Mouse (Mus musculus): Measurements from ENCODE around the gene Abcb11.
A peak's percentile ranks its signal among the peaks of the same experiment; 100 is the strongest.
"Not testable (repeated sequence)": the region's sequence is repeated elsewhere in the genome, so short reads cannot be mapped to it uniquely, and the experiment has no call there.

Gene Abcb11

DNA sequence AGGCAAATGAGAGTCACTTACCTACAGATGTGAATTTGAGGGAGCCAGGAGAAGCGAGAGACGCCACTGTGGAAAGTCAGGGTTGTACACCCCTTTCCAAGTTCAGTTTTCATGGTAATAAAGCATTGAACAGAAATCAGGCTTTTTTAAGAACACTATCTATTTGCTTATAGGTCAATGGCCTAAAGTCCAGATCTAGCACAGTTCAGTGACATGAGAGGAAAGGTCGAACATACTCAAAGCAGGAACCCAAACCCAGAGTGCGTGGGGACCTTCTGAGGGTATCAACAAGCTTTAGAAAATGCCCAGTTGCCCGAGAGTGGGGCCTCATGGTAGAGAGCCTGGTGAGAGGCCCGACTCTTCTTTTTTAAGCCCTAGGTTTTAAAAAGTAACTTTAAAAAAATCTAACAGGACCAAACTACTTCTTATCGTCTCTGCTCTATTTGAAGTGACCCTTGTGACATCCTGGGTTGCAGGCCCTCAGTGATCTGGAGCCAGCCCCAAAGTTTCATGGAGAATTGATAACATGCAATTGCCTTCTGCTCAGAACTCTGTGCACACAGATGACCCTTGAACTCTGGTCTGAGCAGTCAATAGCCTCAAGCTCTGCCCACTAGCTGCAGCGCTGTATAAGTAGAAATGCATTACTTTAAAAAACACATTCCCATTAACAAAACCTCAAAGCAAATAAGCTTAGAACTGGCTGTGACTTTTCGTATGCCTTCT lies at the start of gene Abcb11:
TSS of gene Abcb11 (minus strand) at position 121 of the 726 bp plus-strand sequence.
- no peak for DNase-seq (ENCODE audit: low spot score in 2 of 2)

GRCm38 (mm10) chr2:69386118-69386871 lies 43.9 kb upstream of the Abcb11 start:
- no peak for DNase-seq (ENCODE audit: low spot score in 2 of 2)

GRCm38 (mm10) chr2:69382838-69383237 lies 40.4 kb upstream of the Abcb11 start:
- DNase-seq (ENCODE audit: low spot score in 2 of 2): no peak

GRCm38 (mm10) chr2:69381740-69382139 lies 39.3 kb upstream of the Abcb11 start:
- no peak for DNase-seq (ENCODE audit: low spot score in 2 of 2)

DNA sequence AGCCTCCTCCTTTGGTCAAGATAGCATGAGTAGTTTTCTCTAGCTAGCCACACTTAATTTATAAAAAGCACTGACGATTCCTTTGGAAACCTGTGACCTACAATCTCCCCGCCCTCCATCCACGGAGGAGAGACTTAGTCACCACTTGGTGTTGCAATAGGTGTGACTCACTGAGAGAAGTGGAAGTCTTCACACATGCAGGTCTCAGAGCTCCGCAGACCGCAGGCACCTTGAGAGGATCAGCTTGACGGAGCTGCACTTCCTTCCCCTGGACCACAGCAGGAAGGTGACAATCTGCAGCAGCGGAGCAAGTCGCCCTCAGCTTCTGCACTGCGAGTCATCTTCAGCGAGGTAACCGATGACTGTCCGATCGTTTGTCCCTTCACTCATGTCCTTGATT lies 37.9 kb upstream of the Abcb11 start, which contains the start of gene Dhrs9:
TSS of gene Dhrs9 (plus strand) at position 165 of the 400 bp plus-strand sequence.
- peak in 1 of 2 experiments; percentile 19 for DNase-seq (ENCODE audit: low spot score in 2 of 2)

DNA sequence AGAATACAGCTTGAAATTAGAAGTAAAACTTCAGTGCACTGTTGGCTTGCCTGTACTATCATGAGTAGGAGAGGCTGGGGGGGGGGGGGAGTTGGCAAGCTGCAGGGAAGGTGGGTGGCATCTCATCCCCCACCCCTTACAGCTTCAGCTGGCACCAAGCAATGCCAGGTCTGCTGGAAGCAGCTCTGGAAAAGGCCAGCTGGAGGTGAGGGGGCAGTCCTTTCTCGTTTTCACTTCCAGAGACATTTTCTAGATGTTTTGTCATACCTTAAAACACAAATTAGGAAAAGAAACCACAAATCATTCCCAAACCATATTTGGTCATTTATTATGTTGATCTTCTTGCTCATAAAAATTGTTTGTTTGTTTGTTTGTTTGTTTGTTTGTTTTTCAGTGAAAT lies 37.4 kb upstream of the Abcb11 start:
- DNase-seq (ENCODE audit: low spot score in 2 of 2): no peak

DNA sequence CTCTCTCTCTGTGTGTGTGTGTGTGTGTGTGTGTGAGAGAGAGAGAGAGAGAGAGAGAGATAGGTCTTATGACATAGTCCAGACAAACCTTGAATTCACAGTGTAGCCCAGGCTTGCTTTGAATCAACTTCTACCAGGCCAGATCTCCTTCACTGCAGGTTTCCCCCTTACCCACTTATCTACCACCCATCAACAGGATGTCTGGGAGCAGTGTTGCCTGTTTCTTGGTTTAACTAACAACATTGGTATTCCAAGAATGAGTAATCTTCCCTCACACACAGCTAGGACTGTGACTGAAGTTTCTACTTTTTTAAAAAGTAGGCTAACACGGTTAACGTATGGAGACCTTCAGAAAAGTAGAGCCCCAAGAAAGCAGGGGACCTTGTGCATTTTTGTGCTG lies 34.4 kb upstream of the Abcb11 start:
- no peak for DNase-seq (ENCODE audit: low spot score in 2 of 2)

DNA sequence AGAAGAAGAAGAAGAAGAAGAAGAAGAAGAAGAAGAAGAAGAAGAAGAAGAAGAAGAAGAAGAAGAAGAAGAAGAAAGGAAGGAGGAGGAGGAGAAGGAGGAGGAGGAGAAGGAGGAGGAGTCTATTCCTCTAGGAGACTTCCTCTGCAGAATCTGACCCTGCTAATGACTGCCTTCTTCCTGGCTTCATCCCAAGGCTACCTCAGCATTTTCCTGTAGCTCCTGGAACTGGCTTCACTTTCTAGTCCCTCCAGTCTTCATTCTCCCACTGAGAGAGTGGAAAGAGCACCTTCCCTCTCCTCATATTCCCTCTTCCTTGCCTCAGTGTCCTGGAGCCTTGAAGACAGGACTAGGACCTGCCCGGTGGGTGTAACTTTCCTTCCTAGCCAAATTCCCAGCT lies 22.9 kb upstream of the Abcb11 start:
- no peak for DNase-seq (ENCODE audit: low spot score in 2 of 2)

DNA sequence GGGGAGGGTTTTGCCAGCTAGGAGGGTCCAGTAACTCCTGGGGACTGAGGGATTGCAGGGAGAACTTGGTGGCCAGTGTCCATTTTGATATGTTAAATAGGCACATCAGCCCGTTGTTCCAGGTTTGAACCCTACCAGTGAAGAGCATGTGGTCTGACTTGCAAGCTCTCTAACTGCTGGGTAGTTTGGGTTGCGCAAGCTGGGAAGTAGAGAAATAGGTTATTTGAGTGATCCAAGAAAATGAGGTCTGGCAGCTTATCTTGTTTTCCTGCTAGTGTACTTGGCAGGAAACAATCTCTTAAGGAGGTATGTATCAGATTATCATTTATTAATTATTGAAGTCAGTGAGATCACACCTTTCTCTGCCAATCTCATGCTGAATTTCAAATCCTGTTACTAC lies 22.4 kb upstream of the Abcb11 start:
- no peak for DNase-seq (ENCODE audit: low spot score in 2 of 2)

GRCm38 (mm10) chr2:69355402-69355801 lies 13.0 kb upstream of the Abcb11 start:
- DNase-seq (ENCODE audit: low spot score in 2 of 2): not testable (repeated sequence)

- DNase-seq (ENCODE audit: low spot score in 2 of 2): no peak
Observed at GRCm38 (mm10) chr2:69341506-69341905, 910 bp downstream of the Abcb11 start.

- DNase-seq (ENCODE audit: low spot score in 2 of 2): not testable (repeated sequence)
Observed at GRCm38 (mm10) chr2:69331523-69331922, 10.9 kb downstream of the Abcb11 start.

DNA sequence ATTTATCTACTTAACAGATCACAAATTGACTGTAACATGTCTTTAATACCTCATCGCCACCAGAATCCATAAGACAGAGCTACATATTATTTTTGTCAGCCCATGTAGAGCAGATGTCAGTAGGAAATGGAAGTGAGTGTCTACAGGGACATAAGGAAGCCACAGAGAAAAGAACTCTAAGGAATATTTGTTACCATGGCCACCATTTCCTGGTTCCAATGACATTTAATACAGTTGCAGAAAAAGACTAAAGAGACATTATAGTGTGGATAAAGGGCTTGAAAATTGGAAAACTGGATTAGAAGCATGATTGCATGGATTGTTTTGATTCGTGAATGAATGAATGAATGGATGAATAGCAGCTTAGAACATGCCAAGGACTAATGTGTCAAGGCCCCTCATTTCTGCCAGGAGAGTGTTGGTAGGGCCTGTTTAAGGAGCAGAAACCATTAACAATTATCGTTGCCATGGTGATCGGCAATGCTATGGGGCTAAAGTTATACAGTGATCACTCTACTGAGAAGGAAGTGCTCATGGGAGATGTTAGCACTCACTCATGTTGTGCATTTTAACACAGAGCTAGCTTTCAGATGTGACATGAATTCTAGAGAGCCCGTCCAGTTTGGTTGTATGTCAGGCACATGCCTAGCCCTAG lies 13.8 kb downstream of the Abcb11 start:
- no peak for DNase-seq (ENCODE audit: low spot score in 2 of 2)

DNA sequence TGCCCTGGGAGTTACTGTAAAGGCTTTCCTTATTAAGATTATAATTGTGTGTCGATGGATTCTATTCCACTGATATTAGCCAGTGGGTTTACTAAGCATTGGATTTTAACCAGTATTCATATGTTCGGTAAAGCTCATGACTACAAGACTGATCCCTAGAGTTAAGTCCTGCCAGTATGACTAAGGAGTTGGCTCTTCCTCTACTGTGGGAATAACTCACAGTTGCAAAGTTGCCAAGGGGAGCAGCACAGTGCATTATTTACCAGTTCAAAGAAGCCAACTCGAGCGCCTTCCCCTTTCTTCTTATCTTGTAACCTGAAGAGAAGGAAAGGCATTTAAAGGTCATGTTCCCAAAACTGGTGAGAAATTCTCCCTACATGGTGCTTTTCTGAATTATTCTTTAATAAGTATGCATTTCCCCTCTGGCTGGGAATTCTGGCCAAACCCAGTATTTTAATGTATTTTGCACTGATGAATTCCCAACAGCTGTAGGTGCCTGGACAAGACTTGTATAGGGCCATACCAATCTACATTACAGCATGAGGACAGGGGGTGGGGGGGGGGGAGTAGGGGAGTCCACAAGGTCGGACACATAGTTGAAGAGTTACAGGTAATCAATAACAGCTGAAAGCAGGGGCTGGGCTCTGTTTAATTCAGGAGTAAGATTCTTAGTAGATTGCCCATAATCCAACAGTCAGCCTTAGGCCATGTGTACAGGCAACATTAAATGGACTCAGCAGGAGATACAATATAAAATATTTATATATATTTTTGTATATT lies 17.3 kb downstream of the Abcb11 start:
- DNase-seq (ENCODE audit: low spot score in 2 of 2): no peak

GRCm38 (mm10) chr2:69323018-69323417 lies 19.4 kb downstream of the Abcb11 start:
- DNase-seq (ENCODE audit: low spot score in 2 of 2): no peak

GRCm38 (mm10) chr2:69321457-69321856 lies 21.0 kb downstream of the Abcb11 start:
- DNase-seq (ENCODE audit: low spot score in 2 of 2): no peak

- DNase-seq (ENCODE audit: low spot score in 2 of 2): no peak
Observed at GRCm38 (mm10) chr2:69311337-69311736, 31.1 kb downstream of the Abcb11 start.

DNA sequence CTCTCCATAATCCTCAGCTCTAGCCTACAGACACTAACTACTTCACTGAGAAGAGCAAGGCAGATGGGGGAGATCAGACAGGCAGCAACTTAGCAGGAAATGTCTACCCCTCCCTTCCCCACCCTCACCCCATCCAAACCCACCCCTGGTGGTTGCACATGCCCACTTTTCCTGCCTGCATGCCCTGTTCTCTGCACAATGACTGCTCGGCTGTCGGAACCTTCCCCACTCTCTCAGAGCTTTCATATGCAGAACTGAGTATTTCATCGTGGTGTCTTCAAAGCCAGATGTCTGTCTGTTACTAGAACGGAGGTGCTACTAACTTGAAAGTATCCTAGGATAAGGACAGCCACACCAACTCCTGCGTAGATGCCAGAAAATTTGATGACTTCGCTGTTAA lies 34.3 kb downstream of the Abcb11 start:
- no peak for DNase-seq (ENCODE audit: low spot score in 2 of 2)

DNA sequence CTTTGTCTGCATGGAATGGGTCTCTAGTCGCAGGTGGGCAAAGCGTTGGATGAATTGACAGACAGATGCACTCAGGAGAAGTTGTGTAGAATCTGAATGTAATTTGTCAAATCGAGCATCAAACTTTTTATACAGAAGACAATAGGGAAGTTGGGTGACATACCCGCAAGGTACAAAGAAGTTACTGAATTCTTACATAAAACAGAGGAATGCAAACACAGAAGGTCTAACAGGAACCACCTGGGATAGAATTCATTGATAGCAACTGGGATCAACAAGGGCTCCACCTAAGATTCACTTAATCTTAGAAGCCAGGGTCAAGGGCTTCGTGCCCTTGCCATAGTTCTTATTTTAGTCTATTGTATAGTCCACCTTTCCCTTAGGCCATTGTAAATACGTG lies 41.8 kb downstream of the Abcb11 start:
- not testable (repeated sequence) for DNase-seq (ENCODE audit: low spot score in 2 of 2)

GRCm38 (mm10) chr2:69294508-69294907 lies 47.9 kb downstream of the Abcb11 start:
- DNase-seq (ENCODE audit: low spot score in 2 of 2): no peak

GRCm38 (mm10) chr2:69288989-69289388 lies 53.4 kb downstream of the Abcb11 start:
- no peak for DNase-seq (ENCODE audit: low spot score in 2 of 2)

DNA sequence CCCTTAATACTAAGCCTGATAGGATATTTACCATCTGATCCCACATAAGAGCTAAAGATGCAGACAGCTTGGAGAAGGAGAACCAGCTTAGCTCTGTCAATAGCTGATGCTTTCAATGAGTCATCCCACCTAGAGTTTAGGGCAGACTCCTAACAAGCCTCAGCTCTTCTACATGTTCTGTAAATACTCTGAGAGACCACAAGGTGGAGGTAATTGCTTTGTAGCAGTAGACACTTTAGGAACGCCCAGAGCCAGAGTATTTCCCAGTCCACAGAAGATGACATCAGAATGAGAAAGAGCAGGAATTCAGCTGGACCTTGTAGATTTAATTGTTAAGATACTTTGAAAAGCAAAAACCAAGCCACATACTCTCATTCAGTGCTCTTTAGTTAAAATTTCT lies 66.5 kb downstream of the Abcb11 start:
- peak in 1 of 2 experiments; percentile 4 for DNase-seq (ENCODE audit: low spot score in 2 of 2)

Data from left cerebral cortex, adult 9 months (tissue).